Mouse (Mus musculus) spleen, adult 12 weeks (tissue): Measurements from ENCODE around the gene Vps26c.
"Not testable (repeated sequence)": the region's sequence is repeated elsewhere in the genome, so short reads cannot be mapped to it uniquely, and the experiment has no call there.

Experiments used
- DNase-seq: peaks from one replicate; pipeline ENCODE4 v3.0.0; 2022; ENCODE audit warnings: low spot score

The Vps26c gene

GRCm38 (mm10) chr16:94487341-94487740, 39.3 kb downstream of the Vps26c start:
- DNase-seq, result no peak

GRCm38 (mm10) chr16:94484752-94485535, 41.7 kb downstream of the Vps26c start:
- no peak for DNase-seq

DNA sequence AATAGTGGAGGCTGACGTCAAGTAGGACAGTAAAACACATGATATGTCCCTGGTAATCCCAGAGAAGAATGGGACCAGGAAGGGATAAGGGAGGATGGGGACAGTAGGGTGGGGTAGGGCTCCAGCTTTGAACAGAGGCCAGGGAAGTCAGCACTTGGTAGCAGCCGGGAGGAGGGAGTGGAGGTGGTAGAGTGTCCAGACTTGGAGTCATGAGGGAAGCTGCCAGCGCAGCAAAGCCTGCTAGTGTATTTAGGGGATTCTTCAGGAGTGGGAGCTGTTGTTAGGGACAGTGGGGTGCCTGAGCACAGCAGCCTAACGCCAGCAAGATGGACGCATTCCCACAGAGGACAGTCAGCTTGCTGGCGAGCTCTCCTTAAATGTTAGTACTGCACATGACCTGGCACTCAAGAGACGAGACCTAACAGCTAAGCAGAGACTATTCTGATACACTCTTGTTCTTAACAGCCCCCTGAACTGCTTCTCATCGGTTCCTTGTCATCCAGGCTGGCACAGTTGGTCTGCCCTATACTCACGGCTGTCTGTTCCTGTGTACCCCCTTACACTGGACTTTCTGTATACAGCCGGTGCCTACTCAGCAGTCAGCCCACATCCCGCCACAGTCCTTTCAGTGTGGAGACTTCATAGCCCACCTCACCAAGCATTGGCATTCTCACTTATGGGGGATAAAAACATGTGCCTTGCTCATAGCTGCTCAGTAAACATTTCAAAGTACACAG, 53.4 kb downstream of the Vps26c start:
- DNase-seq, result no peak

GRCm38 (mm10) chr16:94472515-94472951, 54.1 kb downstream of the Vps26c start:
- DNase-seq, result no peak

DNA sequence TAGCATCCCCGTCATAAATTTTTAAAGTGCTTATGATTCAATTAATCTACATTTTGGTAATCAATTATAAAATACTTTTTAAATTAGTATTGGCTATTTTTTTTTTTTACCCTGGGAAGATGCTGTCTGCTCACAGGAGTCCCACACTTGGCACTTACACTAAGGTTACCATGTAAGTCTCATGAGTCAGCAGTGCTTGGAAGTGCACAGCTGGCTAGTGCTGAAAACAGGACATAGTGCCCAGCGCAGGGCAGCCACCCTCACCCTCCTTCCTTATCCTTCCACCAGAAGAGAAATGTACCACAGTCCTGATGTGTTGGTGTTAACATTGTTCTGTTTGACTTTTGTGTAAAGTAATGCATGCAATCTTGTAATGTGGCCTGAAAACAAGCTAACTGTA, 58.2 kb downstream of the Vps26c start:
- DNase-seq, result no peak

- no peak for DNase-seq
Measured at GRCm38 (mm10) chr16:94467337-94468055, 59.1 kb downstream of the Vps26c start.

GRCm38 (mm10) chr16:94466317-94466716, 60.3 kb downstream of the Vps26c start:
- DNase-seq, result not testable (repeated sequence)

DNA sequence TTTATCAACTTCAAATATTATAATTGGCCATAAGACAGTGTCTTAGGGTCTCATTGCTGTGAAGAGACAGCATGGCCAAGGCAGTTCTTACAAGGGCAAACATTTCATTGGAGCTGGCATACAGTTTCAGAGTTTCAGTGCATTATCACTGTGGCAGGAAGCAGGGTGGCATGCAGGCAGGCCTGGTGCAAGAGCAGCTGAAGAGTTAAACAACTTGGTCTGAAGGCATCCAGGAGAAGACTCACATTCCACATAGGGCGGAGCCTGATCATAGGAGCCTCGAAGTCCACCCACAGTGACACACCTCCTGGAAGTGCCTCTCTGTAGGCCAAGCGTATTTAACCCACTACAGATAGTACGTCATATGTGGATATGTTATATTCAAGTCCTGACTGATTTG, 60.7 kb downstream of the Vps26c start:
- no peak for DNase-seq

DNA sequence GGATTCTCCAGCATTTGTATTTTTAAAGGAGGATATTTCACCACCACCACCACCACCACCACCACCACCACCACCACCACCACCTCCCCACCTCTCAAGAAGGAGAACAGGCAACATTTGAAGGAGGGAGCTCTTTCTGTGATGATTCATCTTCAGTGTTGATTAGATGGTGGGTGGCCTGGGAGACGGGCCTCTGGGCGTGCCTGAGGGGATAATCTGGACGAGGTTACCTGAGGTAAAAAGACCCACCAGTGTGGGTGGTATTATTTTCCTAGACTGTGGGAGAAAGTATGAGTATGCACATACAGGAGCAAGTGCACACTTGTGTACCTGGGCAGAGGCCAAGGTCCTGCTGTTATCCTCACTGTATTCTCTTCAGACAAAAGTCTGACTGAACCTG, 62.6 kb downstream of the Vps26c start:
- DNase-seq, result no peak

DNA sequence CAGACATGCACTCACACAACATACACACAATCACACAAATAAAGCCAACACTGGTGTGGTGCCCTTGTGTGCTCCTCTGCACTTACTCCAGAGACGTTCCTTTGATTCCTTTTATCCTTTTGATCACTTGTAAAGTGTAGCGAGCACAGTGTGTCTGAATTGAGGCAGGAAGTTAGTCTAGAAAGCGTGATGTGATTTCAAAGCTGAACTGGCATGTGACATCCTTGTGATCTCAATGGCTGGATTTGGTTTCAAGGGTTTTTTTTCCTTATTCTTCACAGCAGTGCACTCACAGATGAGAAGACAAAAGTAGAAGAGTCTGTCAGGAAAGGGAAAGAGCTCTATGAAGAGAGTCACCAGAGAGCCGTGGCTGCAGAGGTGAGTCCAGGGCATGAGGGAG, 72.5 kb downstream of the Vps26c start:
- DNase-seq, result no peak

DNA sequence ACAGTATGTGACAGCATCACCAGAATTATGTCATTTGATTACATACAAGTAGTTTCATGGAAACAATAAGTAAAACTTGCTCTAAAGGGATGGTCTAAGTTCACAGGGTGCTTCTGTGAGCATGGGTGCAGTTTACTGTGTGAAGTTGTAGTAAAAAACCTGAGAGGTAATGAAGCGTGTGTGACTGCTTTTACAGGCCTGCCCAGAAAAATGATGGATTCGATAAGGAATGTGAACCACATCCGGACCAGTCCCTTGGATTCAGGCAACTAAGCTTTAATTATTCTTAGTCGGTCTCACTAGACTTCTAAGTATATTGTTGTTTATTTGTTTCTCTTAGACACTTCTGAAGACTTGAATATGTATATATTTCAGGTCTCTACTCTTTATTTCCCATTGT, 73.9 kb downstream of the Vps26c start:
- DNase-seq, result no peak

- DNase-seq, result no peak
Measured at GRCm38 (mm10) chr16:94451545-94452488, 74.8 kb downstream of the Vps26c start.

DNA sequence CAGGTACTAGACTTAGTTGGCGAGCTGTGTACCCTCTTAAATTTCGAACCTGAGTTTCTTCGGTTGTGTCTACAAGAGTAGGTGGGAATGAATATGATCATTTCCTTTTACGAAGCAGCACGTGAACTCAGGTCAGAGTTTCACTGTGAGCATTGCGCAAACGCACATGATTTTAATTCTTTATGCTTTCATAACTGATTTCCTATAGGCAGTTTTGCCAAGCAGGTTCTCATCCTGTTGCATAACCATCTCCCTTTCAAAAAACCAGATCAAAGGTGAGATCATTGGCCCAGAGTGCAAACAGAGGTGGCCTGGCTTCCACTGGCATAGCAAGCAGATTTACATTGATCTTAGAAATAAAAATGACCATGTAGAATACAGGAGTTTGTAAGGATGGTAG, 77.0 kb downstream of the Vps26c start:
- no peak for DNase-seq

DNA sequence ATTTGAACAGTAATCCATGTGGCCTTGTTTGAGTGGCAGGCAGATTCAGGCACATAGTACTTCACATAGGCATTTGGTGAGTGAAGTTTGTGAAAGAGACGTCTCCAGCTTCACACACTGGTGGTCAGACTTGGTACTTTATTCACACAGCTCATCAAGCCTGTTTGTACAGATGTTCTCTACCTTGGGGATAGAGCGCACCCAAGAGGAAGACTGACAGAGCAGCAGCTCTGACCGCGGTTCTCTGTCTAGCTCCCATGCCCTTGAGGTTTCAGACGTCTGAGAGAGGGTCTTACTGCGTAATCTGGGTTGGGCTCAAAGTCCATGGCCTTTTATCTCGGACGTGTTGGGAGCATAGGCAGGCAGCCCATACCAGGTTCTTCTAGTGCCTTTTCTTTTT, 77.5 kb downstream of the Vps26c start:
- DNase-seq, result no peak
